Mouse (Mus musculus) ES-Bruce4 (cell line): ENCODE results near the gene Cdt1. TPM values are rescaled to one million over a fixed set of nuclear protein-coding genes. Genes with fewer than 3 reads are reported as not detected.
A peak's percentile ranks its signal among the peaks of the same experiment; 100 is the strongest.
"Not testable (repeated sequence)": the region's sequence is repeated elsewhere in the genome, so short reads cannot be mapped to it uniquely, and the experiment has no call there.

Experiments used
- H3K27ac ChIP-seq: 2 replicates; pipeline ENCODE4 v1.5.1; 2012; ENCODE audit warnings: low read length, inconsistent platforms; ENCODE audit not compliant: insufficient read depth
- H3K27me3 ChIP-seq: 2 replicates; pipeline ENCODE4 v1.6.1; 2012; ENCODE audit warnings: mild to moderate bottlenecking, low read length, inconsistent platforms; ENCODE audit not compliant: control insufficient read depth, poor library complexity, insufficient read depth, severe bottlenecking
- H3K36me3 ChIP-seq: 2 replicates; pipeline ENCODE4 v1.6.1; 2012; ENCODE audit warnings: inconsistent platforms, mild to moderate bottlenecking, low read length, moderate library complexity; ENCODE audit not compliant: control insufficient read depth, poor library complexity, insufficient read depth, severe bottlenecking
- H3K4me1 ChIP-seq: one replicate; pipeline ENCODE4 v1.8.1; 2011; ENCODE audit warnings: low read length; ENCODE audit not compliant: control insufficient read depth, insufficient read depth
- H3K4me3 ChIP-seq: 2 replicates; pipeline ENCODE4 v1.5.1; 2011; ENCODE audit warnings: low read depth, mild to moderate bottlenecking, low read length
- H3K9ac ChIP-seq: 2 replicates; pipeline ENCODE4 v1.6.1; 2012; ENCODE audit warnings: low read depth, mild to moderate bottlenecking, inconsistent platforms; ENCODE audit not compliant: poor library complexity, severe bottlenecking
- H3K9me3 ChIP-seq: replicated peaks from 2 replicates; pipeline ENCODE4 v1.6.1; 2012; ENCODE audit warnings: mild to moderate bottlenecking, low read length, inconsistent platforms; ENCODE audit not compliant: control insufficient read depth, poor library complexity, insufficient read depth, severe bottlenecking
- CTCF ChIP-seq: IDR thresholded peaks from one replicate; pipeline ENCODE4 v1.8.1; 2011; ENCODE audit warnings: low read depth, low read length
- EP300 ChIP-seq: IDR thresholded peaks from 2 replicates; pipeline ENCODE4 v1.6.1; 2011; ENCODE audit warnings: low read depth, low read length; ENCODE audit not compliant: insufficient read depth
- POLR2A ChIP-seq: IDR thresholded peaks from one replicate; pipeline ENCODE4 v1.8.1; 2011; ENCODE audit warnings: low read length; ENCODE audit not compliant: insufficient read depth
- polyA plus RNA-seq: library from polyadenylated mRNA; stranded (reverse); fragments of >200 nt; gene quantifications from 2 replicates; pipeline ENCODE4 v1.2.4, GENCODE M21; 2011; ENCODE audit warnings: low read depth; ENCODE audit not compliant: missing spikeins, insufficient read depth, insufficient read length

Gene Cdt1
- polyA plus RNA-seq, 1 experiment: 68.6 TPM

- no peaks in the 10 kb centered on the region for H3K27me3 ChIP-seq
- H3K9ac ChIP-seq: peak overlapping the region; percentile 98; the same call in 1 of the 2 replicates
- H3K36me3 ChIP-seq: peaks cover 51% of the 10 kb centered on the region
- no peaks in the 10 kb centered on the region for H3K9me3 ChIP-seq
- H3K27ac ChIP-seq: peak overlapping the region; percentile 3; the same call in 1 of the 2 replicates
- peak overlapping the region; percentile 85 for H3K4me3 ChIP-seq
- peaks cover 6% of the 10 kb centered on the region for H3K4me1 ChIP-seq
- TF ChIP-seq EP300: no peak
- TF ChIP-seq POLR2A: no peak
- no peak for TF ChIP-seq CTCF
Measured at GRCm38 (mm10) chr8:122569996-122570395, 2.2 kb downstream of the Cdt1 start.

DNA sequence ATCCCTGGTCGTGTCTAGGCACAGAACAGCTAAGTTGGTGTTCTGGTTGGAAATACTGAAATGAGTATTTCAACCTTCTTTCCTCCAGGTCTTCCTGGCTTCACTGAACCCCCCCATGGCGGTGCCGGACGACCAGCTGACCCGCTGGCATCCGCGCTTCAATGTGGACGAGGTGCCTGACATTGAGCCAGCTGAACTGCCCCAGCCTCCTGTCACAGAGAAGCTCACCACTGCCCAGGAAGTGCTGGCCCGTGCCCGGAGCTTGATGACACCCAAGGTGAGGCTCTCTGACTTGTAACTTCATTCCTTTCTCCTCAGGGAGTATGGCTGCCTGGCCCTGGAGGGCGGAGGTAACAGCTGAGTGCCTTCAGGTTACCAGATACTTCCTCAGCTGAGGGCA lies 3.3 kb downstream of the Cdt1 start:
- peaks cover 6% of the 10 kb centered on the region for H3K4me1 ChIP-seq
- no peak overlapping the region for H3K4me3 ChIP-seq
- peaks cover 51% of the 10 kb centered on the region for H3K36me3 ChIP-seq
- no peaks in the 10 kb centered on the region for H3K9me3 ChIP-seq
- no peak overlapping the region for H3K27ac ChIP-seq
- H3K9ac ChIP-seq: no peak overlapping the region
- TF ChIP-seq POLR2A (no peak), CTCF (no peak), EP300 (no peak)
- H3K27me3 ChIP-seq: no peaks in the 10 kb centered on the region

- TF ChIP-seq POLR2A: no peak
- Histone ChIP-seq H3K9ac (no peak overlapping the region), H3K4me3 (no peak overlapping the region), H3K4me1 (peaks cover 6% of the 10 kb centered on the region), H3K27me3 (no peaks in the 10 kb centered on the region), H3K9me3 (no peaks in the 10 kb centered on the region), H3K36me3 (peaks cover 51% of the 10 kb centered on the region), H3K27ac (no peak overlapping the region)
Measured at GRCm38 (mm10) chr8:122571750-122572267, 4.0 kb downstream of the Cdt1 start.

DNA sequence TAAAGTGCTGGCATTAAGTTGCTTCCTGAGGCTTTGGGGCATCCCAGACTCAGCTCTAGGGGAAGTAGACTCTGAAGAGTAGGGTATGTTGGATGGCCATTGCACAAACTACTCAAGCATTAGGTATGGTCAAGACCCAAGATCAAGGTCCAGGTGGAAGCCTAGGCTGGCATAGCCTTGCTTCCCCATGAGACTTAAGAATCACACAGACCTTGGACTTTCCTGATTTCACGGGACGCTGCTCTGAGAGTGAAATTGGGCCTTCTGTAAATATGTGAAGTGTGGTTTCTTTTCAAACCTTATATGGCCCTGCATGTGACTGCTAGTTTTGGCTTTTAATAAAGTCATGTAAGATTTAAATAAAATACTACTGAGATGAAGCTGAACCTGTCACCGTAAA lies 4.9 kb downstream of the Cdt1 start:
- Histone ChIP-seq H3K9me3 (no peaks in the 10 kb centered on the region), H3K27me3 (no peaks in the 10 kb centered on the region), H3K36me3 (peaks cover 51% of the 10 kb centered on the region), H3K27ac (0 out of 2 replicates have a peak overlapping the region, but pooled peaks have one; percentile 67), H3K9ac (no peak overlapping the region), H3K4me3 (no peak overlapping the region), H3K4me1 (peaks cover 7% of the 10 kb centered on the region)
- TF ChIP-seq EP300 (no peak), POLR2A (no peak), CTCF (no peak)

DNA sequence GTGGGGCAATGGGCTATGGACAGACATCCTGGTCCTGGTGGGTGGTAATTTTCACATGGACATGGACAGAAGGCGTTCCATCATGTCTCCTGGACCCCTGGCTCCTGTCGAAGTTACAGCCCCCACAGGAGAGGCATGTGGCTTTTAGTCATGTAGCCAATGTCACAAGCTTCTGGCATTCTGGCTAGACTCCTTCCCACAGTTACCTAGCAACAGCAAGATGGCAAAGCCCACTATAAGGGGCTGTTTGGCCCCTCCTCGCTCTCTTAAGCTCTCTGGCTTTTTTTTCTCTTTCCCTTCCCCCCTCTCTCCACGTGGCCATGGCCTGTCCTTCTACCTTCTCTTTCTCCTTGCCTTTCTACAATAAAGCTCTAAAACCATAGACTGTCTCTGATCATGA lies 5.4 kb downstream of the Cdt1 start:
- H3K4me3 ChIP-seq, H3K9me3 ChIP-seq, H3K4me1 ChIP-seq, H3K27me3 ChIP-seq, H3K9ac ChIP-seq: not testable (repeated sequence)
- Histone ChIP-seq H3K27ac (peak overlapping the region; percentile 67; the same call in 1 of the 2 replicates), H3K36me3 (peaks cover 51% of the 10 kb centered on the region)

DNA sequence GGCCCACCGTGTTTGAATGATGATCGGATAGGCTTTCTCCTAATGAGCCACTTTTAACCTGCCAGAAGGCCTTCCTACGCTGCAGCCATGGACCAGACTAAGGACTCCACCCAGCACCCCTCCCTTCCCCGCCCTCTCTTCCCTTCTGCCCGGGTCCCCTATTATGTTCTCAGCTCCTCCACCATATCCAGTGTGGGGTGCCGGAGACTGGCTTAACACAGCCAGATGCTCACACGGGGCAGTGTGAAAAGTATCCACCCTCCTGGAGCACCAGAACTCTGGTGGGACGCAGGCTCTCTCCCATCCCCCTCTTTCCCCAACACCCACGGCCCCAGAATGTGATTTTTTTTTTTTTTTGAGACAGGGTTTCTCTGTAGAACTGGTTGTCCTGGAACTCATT lies 5.8 kb downstream of the Cdt1 start:
- no peaks in the 10 kb centered on the region for H3K27me3 ChIP-seq
- peaks cover 51% of the 10 kb centered on the region for H3K36me3 ChIP-seq
- H3K9ac ChIP-seq: no peak overlapping the region
- H3K27ac ChIP-seq: peak overlapping the region; percentile 67
- TF ChIP-seq EP300 (no peak), POLR2A (no peak), CTCF (no peak)
- no peak overlapping the region for H3K4me3 ChIP-seq
- no peaks in the 10 kb centered on the region for H3K9me3 ChIP-seq
- H3K4me1 ChIP-seq: peaks cover 10% of the 10 kb centered on the region
